In genomic region chr2:119355651-119356050, GRCm38 (mm10) we compare ENCODE assay signal across 11 mouse cellular contexts. TPM values are rescaled to one million over a fixed set of nuclear protein-coding genes. Genes with fewer than 3 reads are reported as not detected.
A peak's percentile ranks its signal among the peaks of the same experiment; 100 is the strongest.
DNase-seq lines count a peak whose midpoint lies in the region; ATAC-seq lines count a peak whose summit lies in the region.
"Had no signal": no experiment of that assay in that cellular context is flagged by ENCODE, and none has a peak within 500 bp of the region (broad histone marks: within the 10 kb centered on the region; RNA-seq: fewer than 3 reads in every experiment).

No protein-coding gene starts in this region.

- no peak overlapping the region for H3K9ac ChIP-seq in kidney, embryonic 16.5 days (replicated peaks; ENCODE audit: low read length)
- H3K9ac ChIP-seq: embryonic facial prominence, embryonic 13.5 days; liver, embryonic 13.5 days had no signal

- ATAC-seq in kidney, embryonic 16.5 days (ENCODE audit: low FRiP score, low TSS enrichment), result no peak
- ATAC-seq in inflammation-experienced regulatory T-cells, adult 6 months, result no peak
- ATAC-seq in megakaryocyte progenitor cell, adult 5-6 weeks (replicated peaks; ENCODE audit: poor library complexity), result no peak

- no peaks in the 10 kb centered on the region for H3K36me3 ChIP-seq in kidney, embryonic 16.5 days (ENCODE audit: insufficient read depth, low read length)
- H3K36me3 ChIP-seq: embryonic facial prominence, embryonic 13.5 days; liver, embryonic 13.5 days had no signal

- H3K4me3 ChIP-seq in kidney, embryonic 16.5 days (ENCODE audit: low read length), result no peak overlapping the region
- H3K4me3 ChIP-seq: embryonic facial prominence, embryonic 13.5 days; liver, embryonic 13.5 days had no signal

- H3K4me1 ChIP-seq in kidney, embryonic 16.5 days (ENCODE audit: insufficient read depth, low read length), result peaks cover 3% of the 10 kb centered on the region

- peak; percentile 68 for DNase-seq in kidney, adult 18-20 months
- peak; percentile 51 for DNase-seq in NIH3T3 (ENCODE audit: low read depth)
- DNase-seq in gastrocnemius, adult 18-20 months (ENCODE audit: low spot score), result peak; percentile 94
- DNase-seq in kidney, postnatal 25 days, result peak; percentile 70 to 89
- DNase-seq in right cerebral cortex, postnatal 14 days, result no peak
- DNase-seq: liver, embryonic 13.5 days; midbrain, embryonic 14.5 days had no signal

- H3K4me2 ChIP-seq in kidney, embryonic 16.5 days (replicated peaks; ENCODE audit: low read depth, low read length), result no peak overlapping the region
- H3K4me2 ChIP-seq: embryonic facial prominence, embryonic 13.5 days; liver, embryonic 13.5 days had no signal

- WGBS in kidney, embryonic 16.5 days, result 21% methylated on average over 7 of the region's 7 CpGs

- no peak overlapping the region for H3K27ac ChIP-seq in kidney, embryonic 16.5 days (ENCODE audit: low read length)
- H3K27ac ChIP-seq: embryonic facial prominence, embryonic 13.5 days; liver, embryonic 13.5 days had no signal

- H3K9me3 ChIP-seq in kidney, embryonic 16.5 days (ENCODE audit: low read length), result 0 out of 2 replicates have a peak, but pooled peaks cover 3% of the 10 kb centered on the region
- H3K9me3 ChIP-seq: liver, embryonic 13.5 days had no signal

- H3K27me3 ChIP-seq in kidney, embryonic 16.5 days (ENCODE audit: insufficient read depth, low read length), result peaks cover 3% of the 10 kb centered on the region; the same call in 1 of the 2 replicates

RNA-seq across cellular contexts. Expression of gene Chac1, which starts 4.6 kb away (rescaled TPM):
- polyA plus RNA-seq in kidney, embryonic 16.5 days (2015; fragmentation: Nextera tagmentation; extraction: Ambion mirVana), result 0.86 and 1.3 TPM in 2 replicates
- total RNA-seq in gastrocnemius, adult 18-20 months (2021), result 100 to 1,000 TPM in 1 of 2 experiments, 10 to 100 TPM in 1; 50.6 to 108 TPM
- not detected for polyA plus RNA-seq in inflammation-experienced regulatory T-cells, adult 6 months (2017; shearing (Covaris generic))
- total RNA-seq in megakaryocyte progenitor cell, adult 5-6 weeks (2015), result 0.34 and 0.57 TPM in 2 replicates
- 0.71 and 1.3 TPM in 2 replicates for total RNA-seq in megakaryocyte progenitor cell, adult 5-6 weeks (2017)

RNA-seq across cellular contexts. Expression of gene Dll4, which starts 30.1 kb away (rescaled TPM):
- polyA plus RNA-seq in kidney, embryonic 16.5 days (2015; fragmentation: Nextera tagmentation; extraction: Ambion mirVana), result 12.9 and 13.5 TPM in 2 replicates
- 1 to 10 TPM; 3.2 to 4.5 TPM for total RNA-seq in gastrocnemius, adult 18-20 months (2021)
- not detected for polyA plus RNA-seq in inflammation-experienced regulatory T-cells, adult 6 months (2017; shearing (Covaris generic))
- 0.05 TPM in 1 of 2 replicates, not detected in the other for total RNA-seq in megakaryocyte progenitor cell, adult 5-6 weeks (2015)
- total RNA-seq in megakaryocyte progenitor cell, adult 5-6 weeks (2017), result not detected in 2 replicates

Comparison
In these comparisons a context has a peak if more than half of its experiments do, and no peak if none do; other contexts are left out.
1. RNA of gene Chac1, which starts 4.6 kb away (total RNA-seq): 50.6 to 108 TPM in gastrocnemius, adult 18-20 months; 0.34 to 1.3 TPM in megakaryocyte progenitor cell, adult 5-6 weeks; every median in the first group is over 10 times any median in the second.